Mouse (Mus musculus) liver, embryonic 12.5 days (tissue): ENCODE results near the gene Ddah2. TPM values are rescaled to one million over a fixed set of nuclear protein-coding genes. Genes with fewer than 3 reads are reported as not detected.

Experiments
- ATAC-seq: fragments of 200-750 bp; cut with Nextera tagmentation; 2 replicates; pipeline ENCODE4 v1.8.0; 2017; ENCODE audit warnings: moderate number of reproducible peaks, mild to moderate bottlenecking, moderate library complexity
- H3K27ac ChIP-seq: fragments of 300-500 bp; sonication (generic); 2 replicates; pipeline ENCODE4 v1.5.1; 2016; ENCODE audit warnings: mild to moderate bottlenecking
- H3K27me3 ChIP-seq: fragments of 300-500 bp; sonication (generic); replicated peaks from 2 replicates; pipeline ENCODE4 v1.6.1; 2016; ENCODE audit warnings: mild to moderate bottlenecking, moderate library complexity
- H3K36me3 ChIP-seq: fragments of 300-500 bp; sonication (generic); 2 replicates; pipeline ENCODE4 v1.6.1; 2016; ENCODE audit warnings: mild to moderate bottlenecking, moderate library complexity
- H3K4me1 ChIP-seq: fragments of 300-500 bp; sonication (generic); 2 replicates; pipeline ENCODE4 v1.6.1; 2016
- H3K4me2 ChIP-seq: fragments of 300-500 bp; sonication (generic); 2 replicates; pipeline ENCODE4 v1.6.1; 2016; ENCODE audit warnings: mild to moderate bottlenecking, moderate library complexity
- H3K4me3 ChIP-seq: fragments of 300-500 bp; sonication (generic); 2 replicates; pipeline ENCODE4 v1.5.1; 2016; ENCODE audit warnings: mild to moderate bottlenecking, moderate library complexity
- H3K9ac ChIP-seq: fragments of 300-500 bp; sonication (generic); 2 replicates; pipeline ENCODE4 v1.6.1; 2016; ENCODE audit warnings: mild to moderate bottlenecking, moderate library complexity
- H3K9me3 ChIP-seq: fragments of 300-500 bp; sonication (generic); replicated peaks from 2 replicates; pipeline ENCODE4 v1.6.1; 2016; ENCODE audit warnings: mild to moderate bottlenecking, moderate library complexity
- WGBS: fragments of 180-500 bp; shearing (Covaris S2); methylation state at CpG from one replicate; pipeline ENCODE4 v1.1.7; 2016; ENCODE audit not compliant: insufficient replicate concordance; 5-methylcytosine and 5-hydroxymethylcytosine counted together
- polyA plus RNA-seq: library from polyadenylated mRNA; unstranded; fragments of >200 nt; fragmentation: Nextera tagmentation; extraction: Ambion mirVana; gene quantifications from 2 replicates; pipeline ENCODE4 v1.2.1, GENCODE M21; 2016

Gene Ddah2
- polyA plus RNA-seq, 1 experiment from 2014 or later, result 49.0 TPM

DNA sequence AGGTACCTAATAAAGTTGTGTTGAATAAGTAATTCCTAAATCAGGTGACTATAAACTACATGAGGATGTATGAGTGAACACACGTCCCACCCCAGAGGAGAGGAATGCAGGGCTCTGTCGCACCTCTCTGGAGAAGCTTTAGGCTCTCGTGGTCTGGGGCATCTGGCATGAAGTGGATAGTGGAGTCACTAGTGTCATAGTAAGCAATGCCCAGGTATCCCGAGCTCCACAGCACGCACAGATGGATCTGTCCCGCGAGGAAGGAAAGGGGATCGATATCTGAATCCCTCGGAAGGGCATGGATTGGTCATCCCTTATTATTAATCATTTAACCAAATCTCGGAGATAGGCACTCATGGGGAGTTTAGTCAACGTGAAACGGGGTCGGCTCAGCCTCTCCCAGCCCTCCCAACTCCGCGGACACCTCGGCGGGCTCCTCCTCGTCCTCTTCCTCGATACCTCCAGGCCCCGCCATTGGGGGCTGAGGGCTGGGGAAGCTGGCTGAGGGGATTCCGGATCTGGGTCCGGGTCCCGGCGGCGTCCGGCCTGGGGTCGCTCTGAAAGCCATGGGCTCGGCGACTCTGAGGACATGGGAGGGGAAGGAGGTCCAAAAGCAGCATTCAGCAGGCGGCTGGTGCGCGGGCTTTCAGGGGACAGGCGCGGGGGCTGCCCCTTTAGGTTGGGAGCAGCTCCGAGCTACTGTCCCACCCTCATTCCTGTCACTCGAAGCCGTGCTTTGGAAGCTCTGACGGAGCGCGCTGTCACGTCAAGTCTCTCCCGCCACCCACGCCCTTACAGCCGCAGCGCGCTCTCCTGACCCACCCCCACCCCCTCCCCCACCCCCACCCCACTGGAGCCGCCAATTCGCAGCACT, 12.8 kb upstream of the Ddah2 start:
- Histone ChIP-seq H3K27ac (peak overlapping the region; percentile 94), H3K9me3 (no peaks in the 10 kb centered on the region), H3K9ac (peak overlapping the region; percentile 89), H3K27me3 (no peaks in the 10 kb centered on the region), H3K4me3 (peak overlapping the region; percentile 70), H3K4me2 (peak overlapping the region; percentile 98), H3K36me3 (no peaks in the 10 kb centered on the region), H3K4me1 (peaks cover 85% of the 10 kb centered on the region)
- 3% methylated on average over 48 of the region's 48 CpGs for WGBS
- no peak for ATAC-seq

DNA sequence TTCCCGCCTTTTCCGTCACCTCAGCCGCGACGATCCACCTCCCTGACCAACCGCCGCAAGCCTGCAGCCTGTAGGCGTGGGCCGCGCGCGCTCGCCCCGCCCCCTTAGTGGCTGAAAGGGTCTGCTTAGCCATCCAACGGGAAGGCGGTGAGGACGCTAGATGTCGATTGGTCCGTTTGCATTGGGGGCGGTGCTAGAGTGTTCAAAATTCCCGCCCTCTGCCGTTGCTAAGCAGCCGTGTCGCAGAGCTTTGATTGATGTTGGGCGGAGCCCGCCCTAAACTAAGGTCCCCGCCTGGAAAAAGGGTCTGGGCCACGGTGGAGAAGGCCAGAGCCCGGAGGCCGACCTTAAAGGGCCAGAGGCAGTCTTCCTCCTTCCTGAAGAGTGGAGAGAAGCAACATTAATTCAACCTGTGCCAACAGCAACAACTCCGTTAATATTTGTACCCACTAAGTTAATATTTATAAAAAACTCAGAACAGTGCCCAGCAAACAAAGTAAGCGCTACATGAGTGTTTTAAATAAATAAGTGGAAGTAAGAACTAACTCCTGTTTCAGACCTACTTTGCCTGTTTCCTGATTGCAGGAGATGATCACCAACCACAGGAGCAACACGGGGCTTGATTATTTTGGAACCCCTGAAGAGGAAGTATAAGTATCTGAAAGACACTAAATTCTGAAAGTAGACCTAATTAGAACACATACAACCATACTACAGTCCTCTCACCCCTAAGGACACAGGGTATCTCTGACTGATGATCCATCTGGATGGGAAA, 12.0 kb upstream of the Ddah2 start, which contains the start of gene Msh5:
TSS of gene Msh5 (minus strand) at position 65 of the 775 bp plus-strand sequence.
- WGBS, result 2% methylated on average over 33 of the region's 33 CpGs
- H3K4me3 ChIP-seq, result peak within 1 kb of the TSS; percentile 70
- no peaks in the 10 kb centered on the region for H3K9me3 ChIP-seq
- H3K4me1 ChIP-seq, result peaks cover 86% of the 10 kb centered on the region
- ATAC-seq, result peak; percentile 88
- peak within 1 kb of the TSS; percentile 92 for H3K9ac ChIP-seq
- peak within 1 kb of the TSS; percentile 98 for H3K4me2 ChIP-seq
- H3K27ac ChIP-seq, result peak within 1 kb of the TSS; percentile 94
- H3K36me3 ChIP-seq, result no peaks in the 10 kb centered on the region
- H3K27me3 ChIP-seq, result no peaks in the 10 kb centered on the region

DNA sequence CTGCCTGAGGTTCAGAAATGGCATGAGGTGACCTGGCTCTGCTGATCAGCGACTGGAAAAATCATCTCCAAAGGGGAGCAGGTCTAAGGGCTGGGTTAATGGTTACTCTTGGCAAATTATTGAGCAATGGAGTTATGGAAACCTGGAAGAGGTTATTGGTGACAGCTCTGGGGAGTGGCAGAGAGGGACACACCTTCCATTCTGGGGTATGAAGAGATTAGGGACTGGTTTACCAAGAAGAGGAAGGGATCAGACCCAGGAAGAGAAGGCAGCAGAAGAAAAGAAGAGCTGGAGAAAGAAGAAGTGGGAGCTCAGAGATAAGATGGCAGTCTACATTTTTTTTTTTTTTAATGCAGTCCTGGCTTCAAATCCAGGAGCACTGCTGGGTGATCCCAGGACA, 11.1 kb upstream of the Ddah2 start:
- Histone ChIP-seq H3K27me3 (no peaks in the 10 kb centered on the region), H3K9me3 (no peaks in the 10 kb centered on the region), H3K4me2 (peak overlapping the region; percentile 98), H3K4me3 (peak overlapping the region; percentile 70), H3K36me3 (peaks cover 7% of the 10 kb centered on the region), H3K9ac (peak overlapping the region; percentile 92), H3K27ac (peak overlapping the region; percentile 94), H3K4me1 (peaks cover 89% of the 10 kb centered on the region)
- WGBS, result 4% methylated on average over 1 of the region's 1 CpGs
- ATAC-seq, result no peak

DNA sequence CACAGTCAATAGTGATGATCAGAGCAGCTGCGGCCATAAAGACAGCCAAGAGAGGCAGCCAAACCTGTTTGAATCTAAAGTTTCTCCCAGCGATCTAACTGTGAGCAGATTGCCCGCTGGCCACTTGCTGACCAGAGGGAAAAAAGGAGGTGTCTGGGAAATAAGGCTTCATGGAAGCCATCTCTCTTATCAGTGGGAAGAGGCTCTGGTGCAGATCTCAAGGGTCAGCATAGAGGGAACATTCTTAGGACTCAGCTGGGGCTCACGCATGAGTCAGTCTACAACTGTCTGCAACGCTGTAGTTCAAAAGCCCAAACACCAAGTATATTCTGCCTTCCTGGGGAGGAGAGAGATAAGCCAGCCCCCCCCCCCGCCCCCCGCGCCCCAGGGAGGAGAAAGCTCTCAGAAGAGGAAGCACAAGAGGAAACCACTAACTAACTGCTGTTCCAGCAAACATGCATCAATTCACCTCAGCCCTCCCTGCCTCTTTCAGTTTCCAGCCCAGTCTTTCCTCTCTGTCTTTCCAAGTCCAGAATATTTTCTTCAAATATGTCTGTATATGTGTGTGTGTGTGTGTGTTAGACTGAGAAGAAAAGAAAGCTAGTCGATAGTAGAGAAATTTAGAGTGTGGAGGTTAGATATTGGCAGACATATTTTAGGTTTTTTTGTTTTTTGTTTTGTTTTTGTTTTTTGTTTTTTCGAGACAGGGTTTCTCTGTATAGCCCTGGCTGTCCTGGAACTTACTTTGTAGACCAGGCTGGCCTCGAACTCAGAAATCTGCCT, 10.5 kb upstream of the Ddah2 start:
- peaks cover 88% of the 10 kb centered on the region for H3K4me1 ChIP-seq
- no peaks in the 10 kb centered on the region for H3K9me3 ChIP-seq
- 4% methylated on average over 11 of the region's 11 CpGs for WGBS
- peak overlapping the region; percentile 94 for H3K27ac ChIP-seq
- H3K36me3 ChIP-seq, result peaks cover 14% of the 10 kb centered on the region
- H3K4me3 ChIP-seq, result peak overlapping the region; percentile 70
- H3K27me3 ChIP-seq, result no peaks in the 10 kb centered on the region
- H3K4me2 ChIP-seq, result peak overlapping the region; percentile 98
- peak overlapping the region; percentile 92 for H3K9ac ChIP-seq
- no peak for ATAC-seq

DNA sequence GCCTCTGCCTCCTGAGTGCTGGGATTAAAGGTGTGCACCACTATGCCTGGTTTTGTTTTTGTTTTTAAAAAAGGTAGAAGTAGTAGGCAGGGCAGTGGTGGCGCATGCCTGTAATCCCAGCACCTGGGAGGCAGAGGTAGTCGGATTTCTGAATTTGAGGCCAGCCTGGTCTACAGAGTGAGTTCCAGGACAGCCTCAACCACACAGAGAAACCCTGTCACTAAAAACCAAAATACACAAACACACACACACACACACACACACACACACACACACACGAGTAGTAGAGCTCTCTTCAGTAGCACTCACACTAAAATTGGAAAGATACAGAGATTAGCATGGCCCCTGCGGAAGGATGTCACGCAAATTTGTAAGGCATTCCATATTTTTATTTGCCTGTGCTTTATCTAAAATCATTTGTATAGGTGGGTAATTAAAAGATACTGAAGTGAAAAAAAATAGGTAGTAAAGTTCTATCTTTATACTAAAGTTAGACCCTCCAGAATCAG, 9.8 kb upstream of the Ddah2 start:
- H3K27ac ChIP-seq, result peak overlapping the region; percentile 94
- peak overlapping the region; percentile 88; the same call in 1 of the 2 replicates for H3K4me3 ChIP-seq
- H3K9ac ChIP-seq, result peak overlapping the region; percentile 92
- WGBS, result 36% methylated on average over 5 of the region's 5 CpGs
- no peaks in the 10 kb centered on the region for H3K27me3 ChIP-seq
- peak overlapping the region; percentile 98 for H3K4me2 ChIP-seq
- H3K9me3 ChIP-seq, result no peaks in the 10 kb centered on the region
- peaks cover 20% of the 10 kb centered on the region for H3K36me3 ChIP-seq
- peaks cover 85% of the 10 kb centered on the region for H3K4me1 ChIP-seq
- ATAC-seq, result no peak

DNA sequence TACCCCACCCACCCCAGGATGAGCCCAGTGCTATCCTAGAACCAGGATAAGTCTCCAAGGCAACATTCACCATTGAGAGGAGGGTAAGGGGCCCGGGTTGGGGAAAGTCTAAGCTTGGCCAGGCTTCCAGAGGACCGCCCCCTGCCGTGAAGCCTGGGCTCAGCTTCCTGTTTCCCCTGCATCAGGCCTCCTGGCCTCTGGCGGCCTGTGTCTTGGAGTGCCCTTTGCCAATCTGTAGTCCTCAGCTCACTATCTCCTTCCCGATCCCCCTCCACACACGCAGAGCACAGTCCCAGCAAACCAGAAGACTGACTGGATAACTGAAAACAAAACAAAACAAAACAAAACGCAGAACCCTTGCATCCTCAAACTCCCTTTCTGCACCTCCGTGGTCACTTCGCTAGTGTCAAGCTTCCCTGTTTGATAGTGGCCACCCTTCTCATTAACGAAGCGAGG, 9.2 kb upstream of the Ddah2 start, which contains the start of gene Clic1:
TSS of gene Clic1 (plus strand) at position 406 of the 456 bp plus-strand sequence.
- peaks cover 79% of the 10 kb centered on the region for H3K4me1 ChIP-seq
- peak within 1 kb of the TSS; percentile 98 for H3K4me2 ChIP-seq
- peak within 1 kb of the TSS; percentile 92 for H3K9ac ChIP-seq
- H3K27me3 ChIP-seq, result no peaks in the 10 kb centered on the region
- H3K4me3 ChIP-seq, result peak within 1 kb of the TSS; percentile 88
- H3K36me3 ChIP-seq, result peaks cover 26% of the 10 kb centered on the region
- H3K27ac ChIP-seq, result peak within 1 kb of the TSS; percentile 94
- ATAC-seq, result no peak
- H3K9me3 ChIP-seq, result no peaks in the 10 kb centered on the region
- 2% methylated on average over 11 of the region's 11 CpGs for WGBS

DNA sequence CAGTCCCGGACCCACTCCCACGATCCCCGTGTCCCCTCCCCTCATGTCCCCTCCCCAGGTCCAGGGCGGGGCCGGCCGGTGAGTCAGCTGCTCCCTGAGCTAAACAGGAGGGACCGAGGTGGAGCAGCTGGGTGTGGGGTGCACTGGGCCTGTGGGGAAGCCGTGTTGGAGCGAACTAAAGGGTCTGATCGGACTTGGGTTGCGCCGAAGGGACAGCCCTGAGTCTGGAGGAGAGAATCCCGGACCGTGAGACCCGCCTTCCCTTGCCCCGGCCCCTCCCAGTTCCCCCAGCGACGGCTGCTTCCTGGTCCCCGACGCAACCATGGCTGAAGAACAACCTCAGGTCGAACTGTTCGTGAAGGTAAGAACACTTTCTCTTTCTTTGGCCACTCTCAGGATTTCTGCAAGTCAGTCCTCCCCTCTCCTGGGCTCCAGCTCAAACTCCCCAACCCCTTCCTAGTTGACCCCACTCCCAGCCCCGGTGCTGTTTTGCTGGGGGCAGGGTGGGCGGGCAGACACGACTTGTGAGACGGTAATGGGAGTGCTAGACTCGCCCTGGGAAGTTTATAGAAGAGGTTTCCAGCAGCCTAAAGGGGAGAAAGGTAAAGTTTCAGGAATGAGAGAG, 8.6 kb upstream of the Ddah2 start:
- H3K9me3 ChIP-seq, result no peaks in the 10 kb centered on the region
- H3K4me3 ChIP-seq, result peak overlapping the region; percentile 88
- no peaks in the 10 kb centered on the region for H3K27me3 ChIP-seq
- H3K36me3 ChIP-seq, result peaks cover 33% of the 10 kb centered on the region
- WGBS, result under 1% methylated on average over 27 of the region's 27 CpGs
- H3K4me2 ChIP-seq, result peak overlapping the region; percentile 98
- peak; percentile 46 for ATAC-seq
- H3K27ac ChIP-seq, result peak overlapping the region; percentile 94
- peaks cover 73% of the 10 kb centered on the region for H3K4me1 ChIP-seq
- peak overlapping the region; percentile 92 for H3K9ac ChIP-seq

DNA sequence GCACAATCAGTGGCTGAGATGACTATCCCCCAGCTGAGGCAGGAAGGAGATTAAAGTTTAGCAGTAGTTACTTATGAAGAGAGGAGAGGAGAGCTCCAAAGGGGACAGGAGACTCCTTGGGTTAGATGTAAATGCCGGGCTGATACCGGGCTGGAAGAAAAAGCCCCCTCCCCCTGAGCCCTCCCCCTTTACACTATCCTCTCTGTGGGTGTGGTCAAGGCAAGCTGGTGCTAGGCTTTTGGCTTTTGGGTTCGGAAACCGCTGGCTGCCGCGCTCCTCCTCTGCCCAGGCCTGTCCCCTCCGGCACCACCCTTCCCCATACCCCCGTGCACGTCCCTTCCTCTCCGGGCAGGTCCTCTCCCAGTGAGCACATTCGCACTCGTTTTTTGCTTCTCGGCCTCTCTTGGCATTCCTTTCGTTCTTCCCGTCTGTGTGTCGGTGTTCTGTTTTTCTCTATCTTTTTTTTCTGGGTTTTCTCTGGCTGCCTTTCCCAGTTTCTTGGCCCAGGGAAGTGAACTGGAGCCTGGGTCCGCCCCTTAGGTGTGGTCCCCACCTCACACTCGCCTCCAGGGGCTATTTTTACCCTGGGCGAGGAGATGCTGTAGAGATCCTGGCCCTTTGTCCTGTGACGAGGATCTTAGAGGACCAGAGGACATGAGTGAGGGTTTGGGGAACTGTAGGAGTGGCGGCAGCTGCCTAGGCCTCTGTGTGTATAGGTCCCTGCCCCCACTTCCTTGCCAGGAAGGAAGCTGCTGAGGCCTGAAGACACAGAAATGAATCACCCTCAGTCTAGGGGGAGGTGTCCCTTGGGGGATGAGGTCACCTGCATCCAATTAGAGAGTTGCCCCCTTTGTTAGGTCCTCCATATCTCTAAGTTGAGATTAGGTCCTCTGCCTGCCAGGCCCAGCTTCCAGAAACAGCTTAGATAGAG, 7.4 kb upstream of the Ddah2 start:
- peak overlapping the region; percentile 98 for H3K4me2 ChIP-seq
- H3K4me1 ChIP-seq, result peaks cover 72% of the 10 kb centered on the region
- 3% methylated on average over 21 of the region's 21 CpGs for WGBS
- H3K9me3 ChIP-seq, result no peaks in the 10 kb centered on the region
- H3K9ac ChIP-seq, result peak overlapping the region; percentile 92
- no peaks in the 10 kb centered on the region for H3K27me3 ChIP-seq
- peak; percentile 53 for ATAC-seq
- H3K27ac ChIP-seq, result peak overlapping the region; percentile 94
- H3K4me3 ChIP-seq, result peak overlapping the region; percentile 88
- peaks cover 45% of the 10 kb centered on the region for H3K36me3 ChIP-seq

DNA sequence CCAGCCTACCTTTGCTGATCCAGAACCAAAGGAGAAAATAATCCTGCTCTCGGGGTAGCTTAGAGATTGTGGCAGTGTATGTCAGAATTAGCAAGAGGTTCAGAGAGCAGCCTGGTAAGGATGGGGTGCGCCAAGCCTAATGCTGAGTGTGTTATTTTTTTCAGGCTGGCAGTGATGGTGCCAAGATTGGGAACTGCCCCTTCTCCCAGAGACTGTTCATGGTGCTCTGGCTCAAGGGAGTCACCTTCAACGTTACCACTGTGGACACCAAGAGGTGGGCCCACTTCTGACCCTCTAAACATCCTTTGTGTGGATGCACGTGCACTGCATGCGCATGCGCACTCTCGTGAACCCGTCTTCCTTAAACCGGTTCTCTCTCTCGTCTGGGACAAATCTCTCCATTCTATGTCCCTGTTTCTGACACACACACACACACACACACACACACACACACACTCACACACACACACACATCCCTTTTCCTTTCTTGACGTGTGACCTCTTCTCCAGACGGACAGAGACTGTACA, 6.5 kb upstream of the Ddah2 start:
- ATAC-seq, result no peak
- Histone ChIP-seq H3K4me3 (peak overlapping the region; percentile 88), H3K27me3 (no peaks in the 10 kb centered on the region), H3K27ac (peak overlapping the region; percentile 94), H3K36me3 (peaks cover 53% of the 10 kb centered on the region), H3K9ac (peak overlapping the region; percentile 92), H3K4me1 (peaks cover 69% of the 10 kb centered on the region), H3K9me3 (no peaks in the 10 kb centered on the region), H3K4me2 (peak overlapping the region; percentile 98)
- WGBS, result 79% methylated on average over 12 of the region's 12 CpGs
